Mouse (Mus musculus) gonadal fat pad, adult 2 months (tissue): ENCODE measurements around the gene Cdkn2b. TPM values are rescaled to one million over a fixed set of nuclear protein-coding genes. Genes with fewer than 3 reads are reported as not detected.

Experiments used
- polyA plus RNA-seq: library from polyadenylated mRNA; depleted of rRNA; stranded (reverse); fragments of >200 nt; gene quantifications from 2 replicates; pipeline ENCODE4 v1.2.3, GENCODE M21; 2012; rRNA removed

The Cdkn2b gene
- polyA plus RNA-seq, 1 experiment: 20.4 TPM

Other genes with a start within 250 kb of the Cdkn2b start
- gene Mtap, start 173.9 kb downstream of the Cdkn2b start, polyA plus RNA-seq: 7.1 and 9.0 TPM in 2 replicates
- 0.25 and 0.66 TPM in 2 replicates for gene Cdkn2a, start 16.4 kb downstream of the Cdkn2b start, polyA plus RNA-seq